In genomic region chr17:34653746-34654285, GRCm38 (mm10) we compare ENCODE assay signal across 9 mouse cellular contexts. TPM values are rescaled to one million over a fixed set of nuclear protein-coding genes. Genes with fewer than 3 reads are reported as not detected.
A peak's percentile ranks its signal among the peaks of the same experiment; 100 is the strongest.
DNase-seq lines count a peak whose midpoint lies in the region; ATAC-seq and TF ChIP-seq lines count a peak whose summit lies in the region.
"Had no signal": no experiment of that assay in that cellular context is flagged by ENCODE, and none has a peak within 500 bp of the region (broad histone marks: within the 10 kb centered on the region; RNA-seq: fewer than 3 reads in every experiment).

No protein-coding gene starts in this region.

- peak; percentile 78 for TF ChIP-seq CTCF in bone marrow macrophage, adult 2 months (IDR thresholded peaks at IDR 0.05; ENCODE audit: low read depth, low read length)
- TF ChIP-seq CTCF in midbrain, postnatal 0 days (IDR thresholded peaks at IDR 0.05), result peak; percentile 85

- no peak for TF ChIP-seq POLR2A in bone marrow macrophage, adult 2 months (IDR thresholded peaks at IDR 0.05; ENCODE audit: borderline replicate concordance, low read depth, low read length)

- no peak overlapping the region for H3K4me3 ChIP-seq in midbrain, embryonic 14.5 days (replicated peaks; ENCODE audit: low read depth, low read length)
- H3K4me3 ChIP-seq in midbrain, embryonic 15.5 days, result no peak overlapping the region
- no peak overlapping the region for H3K4me3 ChIP-seq in bone marrow macrophage, adult 2 months (ENCODE audit: insufficient read depth, low read length)
- H3K4me3 ChIP-seq in midbrain, postnatal 0 days (ENCODE audit: low read depth, low read length), result no peak overlapping the region
- H3K4me3 ChIP-seq: neural tube, embryonic 12.5 days had no signal

- no peaks in the 10 kb centered on the region for H3K4me1 ChIP-seq in midbrain, embryonic 14.5 days (ENCODE audit: control insufficient read depth, insufficient read depth, low read length)
- H3K4me1 ChIP-seq in midbrain, embryonic 15.5 days, result peaks cover under 1% of the 10 kb centered on the region; the same call in 1 of the 2 replicates
- peaks cover 21% of the 10 kb centered on the region for H3K4me1 ChIP-seq in bone marrow macrophage, adult 2 months (ENCODE audit: control insufficient read depth, insufficient read depth, low read length)
- no peaks in the 10 kb centered on the region for H3K4me1 ChIP-seq in midbrain, postnatal 0 days (ENCODE audit: insufficient read depth, low read length)
- H3K4me1 ChIP-seq: neural tube, embryonic 12.5 days had no signal

- WGBS in midbrain, embryonic 14.5 days, result 66% methylated on average over 9 of the region's 9 CpGs
- 66% methylated on average over 9 of the region's 9 CpGs for WGBS in midbrain, embryonic 15.5 days
- WGBS in midbrain, postnatal 0 days, result 66% methylated on average over 9 of the region's 9 CpGs

- DNase-seq in gastrocnemius, adult 18-20 months (ENCODE audit: low spot score), result peak; percentile 76
- DNase-seq in gastrocnemius, adult 8-10 months (ENCODE audit: low spot score in 2 of 2), result no peak
- peak; percentile 77 for DNase-seq in midbrain, embryonic 14.5 days
- DNase-seq in gastrocnemius, postnatal 14 days, result peak; percentile 56
- DNase-seq in midbrain, postnatal 0 days (ENCODE audit: low spot score), result peak; percentile 43
- no peak for DNase-seq in layer of hippocampus, adult 9-10 months (ENCODE audit: low spot score)

- no peaks in the 10 kb centered on the region for H3K27me3 ChIP-seq in midbrain, embryonic 14.5 days (ENCODE audit: control insufficient read depth, insufficient read depth, low read length)
- no peaks in the 10 kb centered on the region for H3K27me3 ChIP-seq in midbrain, embryonic 15.5 days (replicated peaks)
- H3K27me3 ChIP-seq in midbrain, postnatal 0 days (ENCODE audit: insufficient read depth, low read length), result no peaks in the 10 kb centered on the region
- H3K27me3 ChIP-seq: neural tube, embryonic 12.5 days had no signal

- no peak overlapping the region for H3K4me2 ChIP-seq in midbrain, embryonic 14.5 days (ENCODE audit: low read length)
- H3K4me2 ChIP-seq in midbrain, embryonic 15.5 days, result no peak overlapping the region
- H3K4me2 ChIP-seq in midbrain, postnatal 0 days (ENCODE audit: low read depth, low read length, poor library complexity, severe bottlenecking), result no peak overlapping the region
- H3K4me2 ChIP-seq: neural tube, embryonic 12.5 days had no signal

- H3K27ac ChIP-seq in midbrain, embryonic 14.5 days (replicated peaks; ENCODE audit: low read depth, low read length), result no peak overlapping the region
- no peak overlapping the region for H3K27ac ChIP-seq in midbrain, embryonic 15.5 days
- H3K27ac ChIP-seq in bone marrow macrophage, adult 2 months (ENCODE audit: insufficient read depth, low read depth, low read length), result no peak overlapping the region
- H3K27ac ChIP-seq in midbrain, postnatal 0 days (ENCODE audit: low read depth, low read length), result no peak overlapping the region
- H3K27ac ChIP-seq: neural tube, embryonic 12.5 days had no signal

- no peak overlapping the region for H3K9ac ChIP-seq in midbrain, embryonic 14.5 days (replicated peaks; ENCODE audit: low read length)
- H3K9ac ChIP-seq in midbrain, embryonic 15.5 days, result no peak overlapping the region
- no peak overlapping the region for H3K9ac ChIP-seq in midbrain, postnatal 0 days (replicated peaks; ENCODE audit: low read length, poor library complexity, severe bottlenecking)
- H3K9ac ChIP-seq: neural tube, embryonic 12.5 days had no signal

- H3K9me3 ChIP-seq in midbrain, embryonic 14.5 days (ENCODE audit: control insufficient read depth, low read length), result no peaks in the 10 kb centered on the region
- no peaks in the 10 kb centered on the region for H3K9me3 ChIP-seq in midbrain, embryonic 15.5 days
- H3K9me3 ChIP-seq in midbrain, postnatal 0 days (ENCODE audit: low read length), result no peaks in the 10 kb centered on the region
- H3K9me3 ChIP-seq: neural tube, embryonic 12.5 days had no signal

- intact Hi-C loops in gastrocnemius, postnatal 14 days (cut with DNase I; ENCODE audit: low total_unique reads), result loop anchor here (5.0 kb wide), 2 partner anchors 58 to 158 kb away; no protein-coding TSS in a partner anchor

- no peak for ATAC-seq in midbrain, embryonic 14.5 days (ENCODE audit: low FRiP score, low TSS enrichment)
- no peak for ATAC-seq in midbrain, embryonic 15.5 days (replicated peaks)
- ATAC-seq in midbrain, postnatal 0 days (ENCODE audit: low FRiP score), result no peak

- H3K36me3 ChIP-seq in midbrain, embryonic 14.5 days (ENCODE audit: control insufficient read depth, insufficient read depth, low read length), result peaks cover 66% of the 10 kb centered on the region
- H3K36me3 ChIP-seq in midbrain, embryonic 15.5 days (replicated peaks), result peaks cover 27% of the 10 kb centered on the region; the same call in 1 of the 2 replicates
- peaks cover 57% of the 10 kb centered on the region for H3K36me3 ChIP-seq in midbrain, postnatal 0 days (ENCODE audit: insufficient read depth, low read length)

RNA-seq across cellular contexts. Expression of gene Atf6b, which starts 6.9 kb away (rescaled TPM):
- 1 to 10 TPM; 5.9 to 7.9 TPM for total RNA-seq in gastrocnemius, adult 18-20 months (2021)
- total RNA-seq in gastrocnemius, adult 8-10 months (2022), result 1 to 10 TPM; 5.4 to 7.6 (median 6.3) TPM
- 97.1 TPM in 2 replicates for polyA plus RNA-seq in midbrain, embryonic 14.5 days (2014; fragmentation: Nextera tagmentation; extraction: Ambion mirVana)
- 123 and 125 TPM in 2 replicates for polyA plus RNA-seq in midbrain, embryonic 15.5 days (2015; fragmentation: Nextera tagmentation; extraction: Ambion mirVana)
- 42.6 and 62.7 TPM in 2 replicates for polyA plus RNA-seq in bone marrow macrophage, adult 2 months (2012; ENCODE audit: insufficient read depth, insufficient read length, missing spikeins)
- total RNA-seq in gastrocnemius, postnatal 14 days (2021), result 10 to 100 TPM in 1 of 2 experiments, 1 to 10 TPM in 1; 8.9 to 11.0 TPM
- total RNA-seq in midbrain, postnatal 0 days (2014; rRNA removed), result 47.9 and 57.4 TPM in 2 replicates
- 83.0 and 86.0 TPM in 2 replicates for polyA plus RNA-seq in midbrain, postnatal 0 days (2015; fragmentation: Nextera tagmentation; extraction: Ambion mirVana)

RNA-seq across cellular contexts. Expression of gene Fkbpl, which starts 9.3 kb away (rescaled TPM):
- total RNA-seq in gastrocnemius, adult 18-20 months (2021), result 1 to 10 TPM; 5.7 to 6.0 TPM
- total RNA-seq in gastrocnemius, adult 8-10 months (2022), result 1 to 10 TPM; 5.3 to 9.4 (median 8.9) TPM
- 11.2 and 14.5 TPM in 2 replicates for polyA plus RNA-seq in midbrain, embryonic 14.5 days (2014; fragmentation: Nextera tagmentation; extraction: Ambion mirVana)
- 14.6 and 16.0 TPM in 2 replicates for polyA plus RNA-seq in midbrain, embryonic 15.5 days (2015; fragmentation: Nextera tagmentation; extraction: Ambion mirVana)
- 22.4 and 22.9 TPM in 2 replicates for polyA plus RNA-seq in bone marrow macrophage, adult 2 months (2012; ENCODE audit: insufficient read depth, insufficient read length, missing spikeins)
- total RNA-seq in gastrocnemius, postnatal 14 days (2021), result 1 to 10 TPM; 4.6 to 6.4 TPM
- total RNA-seq in midbrain, postnatal 0 days (2014; rRNA removed), result 6.2 and 7.2 TPM in 2 replicates
- polyA plus RNA-seq in midbrain, postnatal 0 days (2015; fragmentation: Nextera tagmentation; extraction: Ambion mirVana), result 10.7 and 12.9 TPM in 2 replicates

RNA-seq across cellular contexts. Expression of gene Tnxb, which starts 16.5 kb away (rescaled TPM):
- total RNA-seq in gastrocnemius, adult 18-20 months (2021), result 10 to 100 TPM; 28.3 to 32.8 TPM
- 10 to 100 TPM; 18.1 to 27.4 (median 23.3) TPM for total RNA-seq in gastrocnemius, adult 8-10 months (2022)
- 0.13 and 0.24 TPM in 2 replicates for polyA plus RNA-seq in midbrain, embryonic 14.5 days (2014; fragmentation: Nextera tagmentation; extraction: Ambion mirVana)
- polyA plus RNA-seq in midbrain, embryonic 15.5 days (2015; fragmentation: Nextera tagmentation; extraction: Ambion mirVana), result 0.18 and 0.24 TPM in 2 replicates
- polyA plus RNA-seq in bone marrow macrophage, adult 2 months (2012; ENCODE audit: insufficient read depth, insufficient read length, missing spikeins), result not detected in 2 replicates
- total RNA-seq in gastrocnemius, postnatal 14 days (2021), result 10 to 100 TPM; 69.8 to 85.6 TPM
- 3.5 and 4.2 TPM in 2 replicates for total RNA-seq in midbrain, postnatal 0 days (2014; rRNA removed)
- 0.26 and 0.30 TPM in 2 replicates for polyA plus RNA-seq in midbrain, postnatal 0 days (2015; fragmentation: Nextera tagmentation; extraction: Ambion mirVana)

RNA-seq across cellular contexts. Expression of gene Prrt1, which starts 24.5 kb away (rescaled TPM):
- under 1 TPM; 0.30 to 0.38 TPM for total RNA-seq in gastrocnemius, adult 18-20 months (2021)
- total RNA-seq in gastrocnemius, adult 8-10 months (2022), result under 1 TPM in 3 of 4 experiments, not detected in 1; 0.12 to 0.35 (median 0.25) TPM
- polyA plus RNA-seq in midbrain, embryonic 14.5 days (2014; fragmentation: Nextera tagmentation; extraction: Ambion mirVana), result 12.4 and 13.6 TPM in 2 replicates
- polyA plus RNA-seq in midbrain, embryonic 15.5 days (2015; fragmentation: Nextera tagmentation; extraction: Ambion mirVana), result 10.7 and 10.8 TPM in 2 replicates
- polyA plus RNA-seq in bone marrow macrophage, adult 2 months (2012; ENCODE audit: insufficient read depth, insufficient read length, missing spikeins), result 0.76 and 1.3 TPM in 2 replicates
- under 1 TPM; 0.27 to 0.47 TPM for total RNA-seq in gastrocnemius, postnatal 14 days (2021)
- total RNA-seq in midbrain, postnatal 0 days (2014; rRNA removed), result 9.1 and 15.1 TPM in 2 replicates
- polyA plus RNA-seq in midbrain, postnatal 0 days (2015; fragmentation: Nextera tagmentation; extraction: Ambion mirVana), result 13.3 and 14.0 TPM in 2 replicates

RNA-seq across cellular contexts. Expression of gene Ppt2, which starts 25.5 kb away (rescaled TPM):
- total RNA-seq in gastrocnemius, adult 18-20 months (2021), result 10 to 100 TPM; 36.0 to 38.3 TPM
- total RNA-seq in gastrocnemius, adult 8-10 months (2022), result 10 to 100 TPM; 38.0 to 40.7 (median 39.9) TPM
- 23.4 and 25.5 TPM in 2 replicates for polyA plus RNA-seq in midbrain, embryonic 14.5 days (2014; fragmentation: Nextera tagmentation; extraction: Ambion mirVana)
- polyA plus RNA-seq in midbrain, embryonic 15.5 days (2015; fragmentation: Nextera tagmentation; extraction: Ambion mirVana), result 20.0 and 20.9 TPM in 2 replicates
- polyA plus RNA-seq in bone marrow macrophage, adult 2 months (2012; ENCODE audit: insufficient read depth, insufficient read length, missing spikeins), result 101 and 118 TPM in 2 replicates
- 10 to 100 TPM; 35.7 to 38.9 TPM for total RNA-seq in gastrocnemius, postnatal 14 days (2021)
- total RNA-seq in midbrain, postnatal 0 days (2014; rRNA removed), result 21.1 and 31.0 TPM in 2 replicates
- 18.0 and 20.8 TPM in 2 replicates for polyA plus RNA-seq in midbrain, postnatal 0 days (2015; fragmentation: Nextera tagmentation; extraction: Ambion mirVana)

Comparison
In these comparisons a context has a peak if more than half of its experiments do, and no peak if none do; other contexts are left out.
1. DNase-seq: peak in gastrocnemius, adult 18-20 months (single experiment), midbrain, embryonic 14.5 days (single experiment), gastrocnemius, postnatal 14 days (single experiment) and midbrain, postnatal 0 days (single experiment); none in gastrocnemius, adult 8-10 months (0 of 2) and layer of hippocampus, adult 9-10 months (single experiment).